Mouse (Mus musculus): Measurements from ENCODE around the gene Eif2b3.

GRCm38 (mm10) chr4:116985681-116986080 is 33.5 kb upstream of the Eif2b3 start:
- TF ChIP-seq GATA1 (IDR thresholded peaks at IDR 0.05; ENCODE audit: low read length) (no peak), TAL1 (IDR thresholded peaks at IDR 0.05; ENCODE audit: low read length) (no peak)

Data from erythroblast, embryonic 14.5 days (primary cell).